Mouse (Mus musculus) T-cell, adult 2 months (primary cell): Measurements from ENCODE around the gene Gm20425.
A peak's percentile ranks its signal among the peaks of the same experiment; 100 is the strongest.
"Not testable (repeated sequence)": the region's sequence is repeated elsewhere in the genome, so short reads cannot be mapped to it uniquely, and the experiment has no call there.

Source experiments
- DNase-seq: peaks from one replicate; pipeline ENCODE4 v3.0.0; 2022; ENCODE audit warnings: low spot score

The Gm20425 gene

DNA sequence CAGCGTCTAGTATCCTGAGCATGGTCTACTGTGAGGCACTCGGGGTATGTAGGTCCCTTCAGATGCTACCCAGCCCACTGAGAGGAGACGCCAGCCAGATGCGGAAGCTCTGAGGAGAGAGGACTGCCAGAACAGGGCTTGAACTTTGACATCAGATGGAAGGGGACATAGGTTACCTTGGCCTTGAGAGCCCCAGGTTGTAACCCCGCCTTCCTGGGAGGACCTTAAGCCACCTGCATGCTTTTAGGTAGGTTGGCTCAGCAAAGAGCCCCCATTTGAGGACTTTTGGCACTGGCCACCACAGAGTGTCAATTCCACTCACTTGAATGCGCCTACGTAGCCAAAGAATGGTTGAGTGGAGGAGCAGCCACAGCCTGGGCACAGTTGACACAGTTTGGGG, 5.4 kb downstream of the Gm20425 start:
- DNase-seq, result no peak

- no peak for DNase-seq
These were observed 15.8 kb downstream of the Gm20425 start for GRCm38 (mm10) chr9:103214281-103214680.

DNA sequence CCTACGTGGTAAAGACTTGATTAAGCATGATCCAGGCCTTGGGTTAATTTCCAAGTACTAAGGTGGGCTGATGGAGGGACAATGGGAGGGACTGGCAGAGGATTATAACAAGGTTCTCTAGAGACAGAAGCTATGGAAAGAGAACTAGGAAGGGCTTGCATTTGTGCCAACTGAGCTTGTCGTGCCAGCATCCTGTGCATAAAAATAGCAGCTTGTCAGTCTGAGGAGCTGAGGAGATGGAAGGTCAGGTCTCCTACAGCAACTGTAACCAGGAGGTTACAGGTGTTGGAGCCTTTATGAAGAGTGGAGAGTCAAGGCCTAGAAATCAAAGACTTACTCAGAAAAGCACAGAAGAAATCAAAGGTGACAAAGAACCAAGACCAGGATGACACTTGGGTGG, 16.5 kb downstream of the Gm20425 start:
- no peak for DNase-seq

DNA sequence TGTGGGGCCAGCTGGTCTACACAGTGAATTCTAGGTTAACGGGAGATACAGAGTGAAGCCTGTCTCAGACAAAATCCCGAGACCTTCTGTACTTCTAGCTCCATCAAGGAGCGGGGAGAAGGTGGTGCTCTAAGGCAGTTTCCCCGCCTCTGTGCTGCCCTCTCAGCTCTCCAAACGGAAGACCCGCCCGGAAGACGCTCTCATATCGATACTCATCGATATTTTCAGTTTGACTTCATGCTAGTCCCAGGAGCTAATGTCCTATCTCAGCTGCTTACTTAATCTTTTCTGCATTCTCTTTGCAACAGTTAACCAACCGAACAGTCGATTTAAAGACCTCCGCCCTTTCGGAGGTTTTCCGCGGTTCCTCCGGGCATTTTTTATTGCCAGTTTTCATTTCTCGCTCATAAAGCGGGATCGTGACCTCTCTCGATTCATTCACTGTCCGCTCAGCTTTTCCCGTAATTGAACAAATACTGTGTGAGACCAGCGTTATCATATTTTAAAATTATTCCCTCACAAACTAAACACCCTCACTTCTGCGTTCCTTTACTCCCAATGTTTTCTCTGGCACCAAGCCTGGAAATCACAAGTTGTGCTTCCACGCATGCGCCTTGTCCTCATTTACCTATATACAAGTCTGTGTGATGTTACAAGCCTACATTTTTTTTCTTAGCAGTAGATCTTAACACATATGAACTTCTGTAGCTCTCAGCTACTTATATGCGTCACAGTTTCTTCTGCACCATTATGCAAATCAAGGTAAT, 17.3 kb downstream of the Gm20425 start:
- no peak for DNase-seq

DNA sequence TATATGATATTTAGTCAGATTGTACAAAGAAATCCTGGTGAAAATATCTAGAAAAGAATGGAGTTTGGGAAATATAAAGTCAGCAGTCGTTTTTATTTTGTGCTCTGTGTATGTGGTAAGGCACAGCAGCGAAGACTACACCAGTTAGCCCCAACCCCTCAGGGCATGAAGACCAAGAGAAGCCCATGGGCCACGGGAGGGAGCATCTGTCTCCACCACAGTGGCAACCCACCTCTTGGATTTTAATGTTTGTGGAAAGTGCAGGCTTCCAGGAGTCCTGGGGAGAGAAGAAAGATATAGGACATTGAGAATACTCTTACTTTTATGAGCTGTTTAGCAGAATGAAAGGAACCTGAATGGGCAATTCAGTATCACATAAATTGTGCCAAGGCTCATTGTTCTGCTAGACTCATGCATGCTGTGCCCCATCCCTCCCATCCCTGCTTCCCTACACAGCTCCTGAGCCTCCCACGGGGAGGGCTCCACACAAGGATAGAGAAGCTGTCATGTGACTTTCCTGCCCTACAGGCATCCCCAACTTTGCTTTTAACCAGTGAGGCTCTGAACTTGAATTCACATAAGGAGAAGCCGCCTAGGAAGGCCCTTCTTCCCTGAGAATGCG, 21.2 kb downstream of the Gm20425 start:
- no peak for DNase-seq

DNA sequence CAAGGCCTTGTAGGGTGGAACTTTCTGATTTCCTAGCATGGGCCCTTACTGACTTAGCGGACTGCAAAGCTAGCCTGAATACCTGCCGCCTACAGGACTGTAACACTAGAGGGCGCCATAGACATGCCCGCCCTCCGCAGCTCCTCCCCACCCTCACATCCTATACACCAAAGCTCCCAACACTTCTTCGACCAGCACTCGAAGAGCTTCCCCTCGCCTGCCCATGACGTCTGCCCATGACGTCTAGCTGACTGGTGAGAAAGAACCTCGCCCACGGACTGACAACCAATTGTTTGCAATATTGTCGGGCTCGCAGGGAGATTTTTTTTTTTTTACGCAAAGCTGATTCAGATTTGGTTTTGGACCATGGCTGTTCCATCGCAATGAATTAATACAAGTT, 22.3 kb downstream of the Gm20425 start:
- peak; percentile 89 for DNase-seq

GRCm38 (mm10) chr9:103205786-103206185, 24.3 kb downstream of the Gm20425 start:
- DNase-seq, result no peak

DNA sequence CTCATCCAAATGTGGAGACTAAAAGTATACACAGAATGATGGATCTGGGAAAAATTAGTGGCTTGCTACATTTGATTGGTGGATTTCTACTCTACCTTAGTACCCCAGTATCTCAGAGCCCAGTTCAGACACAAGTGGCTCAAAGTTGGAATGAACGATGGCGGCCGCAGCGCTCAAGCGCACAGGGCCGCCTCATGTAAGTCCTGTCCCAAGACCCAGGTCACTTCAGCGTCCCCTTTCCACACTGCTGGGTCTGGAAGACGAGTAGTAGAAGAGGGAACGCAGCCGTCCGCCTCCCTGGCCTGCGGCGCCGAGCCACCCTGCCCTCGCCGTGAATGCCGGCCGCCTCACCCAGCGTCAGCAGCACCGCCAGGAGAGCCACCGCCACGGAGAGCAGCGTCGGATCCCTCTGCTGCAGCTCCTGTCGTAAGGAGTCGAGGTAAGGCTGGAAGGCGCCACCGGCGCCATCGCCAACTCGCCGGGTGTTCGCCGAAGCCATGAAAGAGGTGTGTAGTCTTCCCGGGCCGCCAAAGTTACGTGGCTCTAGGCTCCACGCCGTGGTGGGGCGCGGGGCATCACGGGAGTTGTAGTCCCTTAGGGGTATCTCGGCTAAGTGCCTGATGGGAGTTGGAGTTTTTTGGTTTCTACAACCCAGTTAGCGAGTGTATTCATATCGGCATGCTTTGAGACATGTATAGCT, 28.4 kb downstream of the Gm20425 start, which contains the start of gene Srprb:
Srprb (minus strand) TSS at position 577 of the 700 bp plus-strand sequence.
- peak; percentile 94 for DNase-seq

DNA sequence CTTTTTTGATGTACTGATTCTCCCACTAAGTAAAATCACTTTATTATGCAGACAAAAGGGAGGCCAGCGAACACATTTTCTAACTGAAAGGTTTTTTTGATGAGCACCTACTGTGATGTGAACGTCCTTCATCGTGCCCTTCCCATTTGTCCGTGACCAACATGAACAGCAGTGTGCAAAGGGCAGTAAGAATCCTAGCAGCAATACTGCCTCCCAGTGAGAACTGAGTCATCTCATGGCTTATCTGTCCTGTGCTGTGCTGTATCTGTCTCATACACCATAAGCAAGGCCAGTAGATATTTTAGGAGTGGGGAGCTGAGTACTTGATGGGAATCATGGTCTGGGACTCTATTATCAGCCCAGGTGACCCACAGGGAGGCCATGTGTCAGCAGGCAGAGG, 41.7 kb downstream of the Gm20425 start:
- no peak for DNase-seq

DNA sequence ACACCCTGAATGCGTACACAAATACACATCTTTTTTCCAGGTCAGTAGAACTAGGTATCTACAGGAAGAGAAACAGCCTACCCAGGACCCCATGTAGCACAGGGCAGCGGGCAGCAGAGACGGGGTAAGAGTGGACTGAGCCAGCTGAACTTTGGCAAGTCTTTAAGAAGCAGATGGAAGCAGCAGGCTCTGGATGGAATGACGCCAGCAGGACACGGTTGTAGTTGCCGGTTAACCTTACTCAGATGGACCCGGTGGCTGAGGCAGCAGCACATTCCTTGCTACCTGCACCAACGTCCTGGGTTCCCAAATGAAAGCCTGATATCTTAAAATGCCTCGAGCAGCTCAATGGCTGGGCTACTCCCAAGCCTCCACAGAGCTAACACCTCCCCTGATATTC, 43.4 kb downstream of the Gm20425 start:
- no peak for DNase-seq

GRCm38 (mm10) chr9:103185946-103186345, 44.2 kb downstream of the Gm20425 start:
- no peak for DNase-seq

DNA sequence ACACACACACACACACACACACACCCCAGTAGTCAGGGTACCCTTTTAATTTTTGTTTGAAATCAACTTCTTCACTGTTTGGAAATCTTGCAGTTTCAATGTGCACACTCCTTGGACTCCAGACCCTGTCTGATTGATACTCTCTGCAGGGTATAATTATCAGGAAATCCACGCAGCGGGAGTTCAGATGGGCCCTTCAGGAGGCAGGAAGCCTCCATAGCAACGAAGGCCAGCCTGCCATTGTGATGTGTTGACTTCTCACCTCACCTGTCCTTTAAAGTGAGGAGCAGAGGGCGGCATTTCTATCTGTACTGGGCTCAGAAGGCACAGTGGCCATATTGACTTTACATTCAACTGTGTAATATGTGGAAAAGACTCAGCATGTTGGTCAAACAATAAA, 45.3 kb downstream of the Gm20425 start:
- no peak for DNase-seq

DNA sequence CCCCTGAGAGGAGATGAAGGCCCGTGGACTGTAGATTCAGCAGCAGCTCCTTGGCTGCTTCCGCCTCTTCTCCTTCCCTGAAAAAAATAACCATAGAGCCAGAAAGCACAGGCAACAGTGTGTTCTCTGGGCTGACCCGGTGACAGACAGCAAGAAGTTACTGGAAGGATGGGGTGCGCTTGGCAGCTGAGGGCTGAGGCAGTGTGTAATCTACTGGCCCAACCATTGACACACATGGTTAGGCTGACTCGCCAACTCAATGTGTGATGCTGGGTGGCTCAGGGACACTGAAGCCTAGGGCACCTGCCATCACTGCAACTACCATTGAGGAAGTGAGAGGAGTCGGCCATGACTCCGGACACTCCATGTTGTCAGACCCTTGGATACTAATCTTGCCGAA, 48.2 kb downstream of the Gm20425 start:
- no peak for DNase-seq

- peak; percentile 72 for DNase-seq
These were observed 49.1 kb downstream of the Gm20425 start for GRCm38 (mm10) chr9:103180807-103181565.

- no peak for DNase-seq
These were observed 49.8 kb downstream of the Gm20425 start for GRCm38 (mm10) chr9:103180303-103180702.

- no peak for DNase-seq
These were observed 54.4 kb downstream of the Gm20425 start for GRCm38 (mm10) chr9:103175692-103176091.

- DNase-seq, result no peak
These were observed 55.2 kb downstream of the Gm20425 start for GRCm38 (mm10) chr9:103174771-103175519.

GRCm38 (mm10) chr9:103168771-103169170, 61.3 kb downstream of the Gm20425 start:
- no peak for DNase-seq

DNA sequence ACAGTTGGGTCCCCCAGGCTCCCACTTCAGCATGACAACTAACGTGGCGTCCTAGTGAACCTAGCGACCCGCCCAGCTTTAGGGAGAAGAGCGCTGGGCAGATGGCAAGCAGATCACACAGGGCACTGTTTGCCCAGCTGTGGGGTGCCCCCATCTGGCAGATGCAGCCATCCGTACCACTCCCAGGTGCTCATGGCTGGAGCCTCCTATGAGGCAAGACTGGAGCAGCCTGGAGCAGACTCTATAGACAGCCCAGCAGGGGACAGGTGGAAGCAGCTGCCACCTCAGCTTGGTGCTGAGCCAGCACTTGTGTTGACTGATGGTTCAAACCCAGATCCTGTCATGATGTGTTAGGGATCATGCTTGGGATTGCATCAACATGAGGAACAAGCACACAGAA, 62.1 kb downstream of the Gm20425 start:
- no peak for DNase-seq

GRCm38 (mm10) chr9:103163806-103164205, 66.3 kb downstream of the Gm20425 start:
- DNase-seq, result no peak

DNA sequence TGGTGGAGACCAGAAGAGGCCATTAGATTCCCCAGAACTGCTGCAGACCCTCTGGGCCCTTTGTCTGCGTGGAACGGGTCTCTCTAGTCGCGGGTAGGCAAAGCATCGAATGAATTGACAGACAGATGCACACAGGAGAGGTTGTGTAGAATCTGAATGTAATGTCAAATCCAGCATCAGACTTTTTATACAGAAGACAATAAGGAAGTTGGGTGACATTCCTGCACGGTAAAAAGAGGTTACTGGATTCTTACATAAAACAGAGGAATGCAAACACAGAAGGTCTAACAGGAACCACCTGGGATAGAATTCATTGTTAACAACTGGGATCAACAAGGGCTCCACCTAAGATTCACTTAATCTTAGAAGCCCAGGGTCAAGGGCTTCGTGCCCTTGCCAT, 74.9 kb downstream of the Gm20425 start:
- not testable (repeated sequence) for DNase-seq

GRCm38 (mm10) chr9:103154568-103154967, 75.5 kb downstream of the Gm20425 start:
- no peak for DNase-seq
